Mouse (Mus musculus) heart, embryonic 16.5 days (tissue): ENCODE measurements at regions not wholly inside any gene's neighbourhood (a gene's known extent, or its start where the extent isn't known, plus 50 kb on each side); places are given as distances from the start of the nearest gene placed in this dataset.

Source experiments
- ATAC-seq: fragments of 200-750 bp; cut with Nextera tagmentation; replicated peaks from 2 replicates; pipeline ENCODE4 v1.8.0; 2017; ENCODE audit warnings: moderate number of reproducible peaks; ENCODE audit not compliant: insufficient read depth, low FRiP score; ENCODE audit errors: extremely low read depth
- H3K27ac ChIP-seq: fragments of 300-500 bp; sonication (generic); 2 replicates; pipeline ENCODE4 v1.5.1; 2014; ENCODE audit warnings: mild to moderate bottlenecking, low read length, control low read depth, moderate library complexity
- H3K27me3 ChIP-seq: fragments of 300-500 bp; sonication (generic); 2 replicates; pipeline ENCODE4 v1.6.1; 2014; ENCODE audit warnings: low read length, mixed read lengths; ENCODE audit not compliant: control insufficient read depth, insufficient read depth
- H3K36me3 ChIP-seq: fragments of 300-500 bp; sonication (generic); 2 replicates; pipeline ENCODE4 v1.6.1; 2014; ENCODE audit not compliant: control insufficient read depth, insufficient read depth
- H3K4me1 ChIP-seq: fragments of 300-500 bp; sonication (generic); 2 replicates; pipeline ENCODE4 v1.6.1; 2014; ENCODE audit warnings: low read length, mixed read lengths; ENCODE audit not compliant: control insufficient read depth, insufficient read depth
- H3K4me2 ChIP-seq: fragments of 300-500 bp; sonication (generic); 2 replicates; pipeline ENCODE4 v1.6.1; 2014; ENCODE audit warnings: low read depth, mild to moderate bottlenecking, control low read depth, low read length
- H3K4me3 ChIP-seq: fragments of 300-500 bp; sonication (generic); 2 replicates; pipeline ENCODE4 v1.5.1; 2014; ENCODE audit warnings: mild to moderate bottlenecking, control low read depth, low read length
- H3K9ac ChIP-seq: fragments of 300-500 bp; sonication (generic); 2 replicates; pipeline ENCODE4 v1.6.1; 2014; ENCODE audit warnings: low read length, control low read depth
- H3K9me3 ChIP-seq: fragments of 300-500 bp; sonication (generic); replicated peaks from 2 replicates; pipeline ENCODE4 v1.6.1; 2016; ENCODE audit warnings: low read length; ENCODE audit not compliant: control insufficient read depth
- WGBS: fragments of 180-500 bp; shearing (Covaris S2); extraction: QIAGEN DNeasy Blood & Tissue Kit; methylation state at CpG from one replicate; pipeline ENCODE4 v1.1.7; 2014; 5-methylcytosine and 5-hydroxymethylcytosine counted together

GRCm38 (mm10) chr4:30933030-30933987, 1030.6 kb upstream of the Map3k7 start:
- H3K9ac ChIP-seq: no peak overlapping the region
- H3K27me3 ChIP-seq: no peaks in the 10 kb centered on the region
- no peaks in the 10 kb centered on the region for H3K4me1 ChIP-seq
- no peaks in the 10 kb centered on the region for H3K9me3 ChIP-seq
- no peaks in the 10 kb centered on the region for H3K36me3 ChIP-seq
- H3K4me2 ChIP-seq: no peak overlapping the region
- ATAC-seq: no peak
- 84% methylated on average over 5 of the region's 5 CpGs for WGBS
- no peak overlapping the region for H3K4me3 ChIP-seq
- H3K27ac ChIP-seq: no peak overlapping the region

GRCm38 (mm10) chr4:30983611-30984010, 980.3 kb upstream of the Map3k7 start:
- H3K4me2 ChIP-seq: no peak overlapping the region
- no peaks in the 10 kb centered on the region for H3K27me3 ChIP-seq
- H3K27ac ChIP-seq: no peak overlapping the region
- ATAC-seq: no peak
- no peaks in the 10 kb centered on the region for H3K36me3 ChIP-seq
- no peaks in the 10 kb centered on the region for H3K9me3 ChIP-seq
- H3K4me3 ChIP-seq: no peak overlapping the region
- 85% methylated on average over 4 of the region's 4 CpGs for WGBS
- H3K9ac ChIP-seq: no peak overlapping the region
- H3K4me1 ChIP-seq: no peaks in the 10 kb centered on the region

DNA sequence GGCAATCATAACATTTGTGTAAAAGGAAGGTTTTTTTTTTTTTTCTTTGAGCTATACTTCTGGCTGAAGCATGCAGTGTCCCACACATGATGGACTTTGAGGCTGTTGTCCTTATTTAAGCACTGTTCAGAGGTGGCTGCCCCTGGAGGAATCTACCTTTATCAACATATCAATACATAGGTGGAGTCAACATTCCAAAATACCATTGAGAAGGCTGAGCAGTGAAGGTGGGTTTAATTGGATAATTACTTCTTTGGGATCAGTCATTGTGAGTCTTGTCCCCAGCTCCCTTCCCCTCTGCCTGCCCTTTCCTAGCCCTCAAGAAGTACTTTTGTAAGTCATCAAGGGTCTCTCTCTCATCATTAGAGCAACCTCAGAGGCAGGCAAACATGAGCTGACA, 951.9 kb upstream of the Map3k7 start:
- Histone ChIP-seq H3K36me3 (no peaks in the 10 kb centered on the region), H3K27me3 (no peaks in the 10 kb centered on the region), H3K27ac (no peak overlapping the region), H3K4me3 (no peak overlapping the region), H3K4me1 (no peaks in the 10 kb centered on the region), H3K4me2 (no peak overlapping the region), H3K9ac (no peak overlapping the region), H3K9me3 (no peaks in the 10 kb centered on the region)
- no peak for ATAC-seq

DNA sequence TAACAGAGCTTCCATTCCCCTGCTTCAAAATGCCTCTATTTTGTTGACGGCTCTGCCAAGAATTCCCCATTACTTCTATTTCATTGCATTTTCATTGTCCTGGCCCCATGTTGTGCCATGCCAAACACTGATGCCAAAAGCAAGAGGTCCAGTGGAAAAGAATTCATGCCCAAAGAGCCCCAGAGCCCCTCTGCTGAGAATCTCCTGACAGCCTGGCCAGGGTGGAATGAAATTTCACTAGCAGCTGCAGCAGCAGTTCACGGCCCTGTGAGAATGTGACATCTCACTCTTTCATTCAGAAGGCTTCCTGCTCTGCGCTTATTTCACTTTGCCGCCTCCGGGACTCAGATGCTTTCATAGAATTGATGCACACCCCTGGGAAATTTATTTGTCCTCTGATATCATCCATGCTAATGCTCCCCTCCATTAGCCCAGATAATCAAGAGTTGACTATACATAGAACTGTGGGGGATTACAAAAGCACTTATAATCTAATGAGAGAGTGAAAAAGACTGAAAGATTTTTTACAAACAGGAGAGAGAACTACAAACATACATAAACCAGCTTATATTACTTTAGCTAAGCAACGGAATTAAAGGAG, 911.7 kb upstream of the Map3k7 start:
- Histone ChIP-seq H3K27me3 (no peaks in the 10 kb centered on the region), H3K9ac (no peak overlapping the region), H3K27ac (no peak overlapping the region), H3K4me1 (no peaks in the 10 kb centered on the region), H3K36me3 (no peaks in the 10 kb centered on the region), H3K9me3 (no peaks in the 10 kb centered on the region), H3K4me2 (no peak overlapping the region), H3K4me3 (no peak overlapping the region)
- 80% methylated on average over 6 of the region's 6 CpGs for WGBS
- no peak for ATAC-seq

DNA sequence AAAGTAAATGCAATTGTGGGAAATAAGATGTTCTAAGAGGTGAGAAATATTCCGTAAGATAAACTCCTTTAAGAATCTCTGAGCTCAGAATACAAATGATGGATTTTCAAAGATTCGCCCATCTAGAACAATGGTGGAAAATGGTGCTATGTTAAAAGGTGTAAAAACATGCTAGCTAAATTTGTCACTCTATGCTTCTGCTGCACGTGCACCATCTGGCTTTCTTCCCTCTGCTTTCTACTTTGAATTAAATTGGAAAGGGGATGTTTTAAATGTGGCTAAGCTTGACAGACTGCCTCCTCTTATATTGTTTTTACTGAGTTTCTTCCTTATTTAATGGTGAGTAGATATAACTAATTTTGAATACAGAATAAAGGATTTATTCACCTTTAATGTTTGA, 887.7 kb upstream of the Map3k7 start:
- ATAC-seq: no peak
- no peaks in the 10 kb centered on the region for H3K36me3 ChIP-seq
- no peaks in the 10 kb centered on the region for H3K9me3 ChIP-seq
- no peak overlapping the region for H3K4me2 ChIP-seq
- no peaks in the 10 kb centered on the region for H3K27me3 ChIP-seq
- H3K9ac ChIP-seq: no peak overlapping the region
- no peak overlapping the region for H3K4me3 ChIP-seq
- no peaks in the 10 kb centered on the region for H3K4me1 ChIP-seq
- WGBS: 73% methylated on average over 3 of the region's 3 CpGs
- H3K27ac ChIP-seq: no peak overlapping the region

DNA sequence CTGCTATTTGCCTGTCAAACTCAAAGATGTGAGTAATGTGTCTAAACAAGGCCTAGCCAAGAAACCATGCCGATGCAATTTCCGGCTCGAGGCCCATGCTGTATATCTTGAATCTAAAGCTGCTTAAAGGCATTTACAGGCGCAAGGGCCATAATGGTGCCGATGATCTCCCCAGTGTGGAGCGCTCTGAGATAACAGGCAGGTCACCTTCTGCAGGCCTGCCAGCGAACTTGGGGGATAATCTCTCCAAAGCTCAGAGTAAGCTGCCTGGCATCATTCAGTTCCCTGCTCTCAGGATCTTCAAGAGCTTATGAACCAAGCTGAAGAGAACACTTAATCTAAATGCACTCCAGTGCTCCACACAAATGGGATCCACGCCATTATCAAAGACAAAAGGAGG, 842.3 kb upstream of the Map3k7 start:
- no peaks in the 10 kb centered on the region for H3K4me1 ChIP-seq
- no peaks in the 10 kb centered on the region for H3K27me3 ChIP-seq
- no peaks in the 10 kb centered on the region for H3K36me3 ChIP-seq
- H3K9me3 ChIP-seq: peaks cover 2% of the 10 kb centered on the region; the same call in 1 of the 2 replicates
- H3K4me3 ChIP-seq: no peak overlapping the region
- no peak overlapping the region for H3K4me2 ChIP-seq
- WGBS: 66% methylated on average over 8 of the region's 8 CpGs
- ATAC-seq: no peak
- H3K27ac ChIP-seq: no peak overlapping the region
- no peak overlapping the region for H3K9ac ChIP-seq

GRCm38 (mm10) chr4:31143166-31143565, 820.7 kb upstream of the Map3k7 start:
- Histone ChIP-seq H3K4me2 (no peak overlapping the region), H3K27ac (no peak overlapping the region), H3K27me3 (no peaks in the 10 kb centered on the region), H3K9ac (no peak overlapping the region), H3K4me3 (no peak overlapping the region), H3K9me3 (no peaks in the 10 kb centered on the region), H3K4me1 (no peaks in the 10 kb centered on the region), H3K36me3 (no peaks in the 10 kb centered on the region)
- ATAC-seq: no peak
- WGBS: 70% methylated on average over 1 of the region's 1 CpGs

GRCm38 (mm10) chr4:31167431-31167830, 796.5 kb upstream of the Map3k7 start:
- WGBS: 83% methylated on average over 4 of the region's 4 CpGs
- H3K27me3 ChIP-seq: no peaks in the 10 kb centered on the region

DNA sequence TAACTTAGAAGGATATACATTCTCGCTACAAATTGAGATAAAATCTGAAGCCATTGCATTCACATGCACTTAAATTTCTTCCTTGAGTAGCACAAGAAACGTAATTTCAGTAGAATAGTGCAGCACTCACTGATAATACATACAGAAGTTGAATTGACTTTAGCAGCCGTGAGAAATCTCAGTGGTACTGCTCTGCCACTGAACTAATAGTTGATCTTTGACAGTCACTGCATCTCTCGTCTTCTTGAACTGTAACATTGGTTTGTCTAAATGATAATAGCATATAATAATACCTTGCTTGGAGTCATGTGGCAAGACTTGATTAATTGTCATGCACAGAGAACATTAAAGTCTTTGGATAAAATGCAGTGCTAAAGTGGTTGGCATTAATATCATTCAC, 795.5 kb upstream of the Map3k7 start:
- WGBS: 76% methylated on average over 4 of the region's 4 CpGs
- Histone ChIP-seq H3K27ac (no peak overlapping the region), H3K4me1 (no peaks in the 10 kb centered on the region), H3K9ac (no peak overlapping the region), H3K27me3 (no peaks in the 10 kb centered on the region), H3K4me2 (no peak overlapping the region), H3K9me3 (no peaks in the 10 kb centered on the region), H3K4me3 (no peak overlapping the region), H3K36me3 (no peaks in the 10 kb centered on the region)
- ATAC-seq: no peak

More at GRCm38 (mm10) chr4:31167431-31167830, 796.5 kb upstream of the Map3k7 start:
- no peaks in the 10 kb centered on the region for H3K4me1 ChIP-seq
- no peak overlapping the region for H3K4me2 ChIP-seq
- no peak overlapping the region for H3K9ac ChIP-seq
- no peak overlapping the region for H3K27ac ChIP-seq
- no peaks in the 10 kb centered on the region for H3K9me3 ChIP-seq
- H3K36me3 ChIP-seq: no peaks in the 10 kb centered on the region
- H3K4me3 ChIP-seq: no peak overlapping the region
- ATAC-seq: no peak
